Mouse (Mus musculus) mature B cell (primary cell): ENCODE data around the gene Pnrc2.

Experiments used
- in situ Hi-C: fragments of 300-500 bp; cut with MboI; formaldehyde crosslinking; loops from 2 replicates; pipeline ENCODE4 v1.14.3; 2019

Pnrc2 gene

DNA sequence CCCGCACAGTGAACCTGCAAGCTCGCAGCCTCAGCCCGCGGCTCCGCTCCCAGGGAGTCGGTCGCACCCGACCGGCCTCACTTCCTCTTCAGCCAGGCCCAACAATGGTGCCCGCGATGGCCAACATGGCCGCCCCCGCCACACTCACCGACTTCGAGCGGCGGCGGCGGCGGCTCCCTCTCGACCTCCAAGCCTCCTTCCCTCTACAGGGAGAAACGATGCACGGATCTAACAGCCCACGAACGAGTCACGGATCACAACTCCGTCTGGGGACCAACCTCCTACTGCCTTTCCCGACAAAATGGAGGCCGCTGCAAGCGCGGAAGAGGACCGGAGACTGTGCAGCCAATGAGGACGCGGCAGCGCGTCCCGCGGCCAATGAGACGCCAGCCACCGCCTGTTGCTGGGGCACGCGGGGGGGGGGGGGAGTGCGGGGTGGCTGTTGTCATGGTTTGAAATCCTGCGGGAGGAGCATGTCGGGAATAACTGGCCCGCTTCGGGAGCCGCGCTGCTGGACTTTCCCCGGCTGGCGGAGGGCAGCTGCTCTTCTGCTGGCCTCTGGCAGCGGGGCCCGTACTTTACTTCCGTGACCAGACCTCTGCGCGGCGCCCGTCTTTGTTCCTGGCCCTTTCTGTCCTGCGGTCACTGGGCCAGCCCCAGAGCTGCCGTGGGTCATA lies at the start of gene Pnrc2:
Gene Pnrc2 (minus strand): TSS at position 325 of the 677 bp plus-strand sequence.
- in situ Hi-C loops: no loop called here

GRCm38 (mm10) chr4:135922190-135922589 lies 48.5 kb upstream of the Pnrc2 start:
- in situ Hi-C loops: no loop called here

DNA sequence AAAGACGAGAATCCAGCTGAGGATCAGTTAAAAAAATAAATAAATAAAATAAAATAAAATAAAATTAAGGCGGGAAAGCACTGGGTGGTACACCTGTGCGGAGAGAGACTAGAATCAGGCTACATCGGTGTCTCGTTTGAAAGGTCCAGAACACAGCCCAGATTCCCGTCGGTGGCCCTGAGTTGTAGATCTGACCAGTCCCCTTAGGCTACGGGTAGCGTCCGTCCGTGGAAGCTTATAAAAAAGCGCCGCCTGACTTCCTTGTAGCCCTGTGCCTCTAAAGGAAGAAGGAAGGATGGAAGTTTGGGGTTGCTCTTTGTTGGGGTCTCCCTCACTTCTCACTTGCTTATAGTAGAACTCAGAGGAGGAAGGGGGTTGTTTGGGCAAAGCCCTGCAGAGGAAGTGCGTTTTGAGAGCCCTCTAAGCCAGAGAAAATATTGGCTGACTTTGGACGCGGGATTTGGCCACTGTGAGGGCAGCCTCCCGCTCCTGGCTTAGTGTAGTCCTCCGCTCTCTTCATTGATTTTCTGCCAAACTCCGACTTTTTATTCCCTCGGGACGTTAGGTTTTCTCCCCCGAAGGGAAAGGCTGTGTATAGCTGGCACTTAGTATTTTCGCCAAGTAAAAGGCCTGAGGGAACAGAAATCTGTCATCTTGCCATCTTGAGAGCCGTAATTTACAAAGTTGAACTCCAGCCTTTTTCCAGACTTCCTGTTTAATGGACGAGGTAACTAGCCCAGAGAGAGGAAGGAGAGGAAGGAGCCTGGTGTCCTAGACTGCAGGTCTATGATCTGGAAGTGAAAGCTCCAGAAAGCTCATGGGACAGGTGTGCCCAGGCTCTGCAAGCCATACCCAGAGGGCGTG lies 47.8 kb upstream of the Pnrc2 start:
- in situ Hi-C loops: no loop called here

- in situ Hi-C loops: no loop called here
These were observed 46.9 kb upstream of the Pnrc2 start, which contains the start of gene Fuca1 for GRCm38 (mm10) chr4:135920304-135921241. Gene Fuca1, plus strand, starts transcription at chr4:135920735.

GRCm38 (mm10) chr4:135919280-135919639 lies 45.6 kb upstream of the Pnrc2 start:
- in situ Hi-C loops: no loop called here

DNA sequence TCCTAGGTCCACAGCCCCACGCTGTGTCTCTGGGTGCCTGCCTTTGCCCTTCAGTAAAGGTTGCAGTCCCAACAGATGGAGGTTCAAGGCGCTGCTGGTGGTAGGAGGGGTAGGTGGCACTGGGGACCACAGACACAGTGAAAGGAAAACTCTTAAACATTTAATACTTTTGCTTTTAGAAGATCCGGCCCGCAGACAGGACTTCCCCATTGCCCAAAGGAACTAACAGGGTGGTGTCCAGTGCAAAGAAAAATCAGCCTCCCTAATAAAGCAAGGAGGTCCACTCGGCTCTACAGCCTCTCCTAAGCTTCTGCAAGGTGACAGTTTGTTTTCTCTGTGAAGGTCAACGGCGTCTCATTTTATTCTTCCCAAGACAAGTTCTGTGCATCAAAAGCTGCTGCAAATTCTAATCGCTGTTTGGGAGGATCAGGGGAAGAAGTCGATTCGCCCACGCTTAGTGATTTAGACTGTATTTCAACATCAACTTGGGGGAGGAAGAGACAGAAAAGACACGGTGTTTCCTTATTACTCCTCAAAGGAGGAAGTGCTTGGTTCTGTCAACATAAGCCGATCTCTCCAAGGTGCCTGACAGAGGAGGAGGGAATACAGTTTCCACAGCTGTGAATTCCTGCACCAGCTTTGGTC lies 45.1 kb upstream of the Pnrc2 start:
- in situ Hi-C loops: no loop called here

DNA sequence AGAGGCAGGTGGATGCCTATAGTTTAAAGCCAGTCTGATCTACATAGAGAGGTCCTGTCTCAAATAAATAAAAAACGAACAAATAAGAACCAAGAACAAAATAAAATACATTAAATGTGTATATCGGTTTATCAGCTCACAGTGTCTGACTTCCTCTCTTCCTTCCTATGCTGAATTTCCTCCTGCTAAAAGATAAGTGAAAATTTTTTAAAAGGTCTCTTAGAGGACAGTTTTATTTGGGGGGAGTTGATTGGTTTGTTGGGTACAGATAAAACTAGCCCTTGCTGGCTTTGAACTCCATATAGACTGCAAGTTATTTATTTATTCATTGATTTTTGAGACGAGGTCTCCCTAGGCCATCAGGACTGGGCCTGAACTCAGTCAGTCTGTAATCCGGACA lies 39.8 kb upstream of the Pnrc2 start:
- in situ Hi-C loops: no loop called here

GRCm38 (mm10) chr4:135912835-135913234 lies 39.2 kb upstream of the Pnrc2 start:
- in situ Hi-C loops: no loop called here

GRCm38 (mm10) chr4:135912164-135912563 lies 38.5 kb upstream of the Pnrc2 start:
- in situ Hi-C loops: no loop called here

DNA sequence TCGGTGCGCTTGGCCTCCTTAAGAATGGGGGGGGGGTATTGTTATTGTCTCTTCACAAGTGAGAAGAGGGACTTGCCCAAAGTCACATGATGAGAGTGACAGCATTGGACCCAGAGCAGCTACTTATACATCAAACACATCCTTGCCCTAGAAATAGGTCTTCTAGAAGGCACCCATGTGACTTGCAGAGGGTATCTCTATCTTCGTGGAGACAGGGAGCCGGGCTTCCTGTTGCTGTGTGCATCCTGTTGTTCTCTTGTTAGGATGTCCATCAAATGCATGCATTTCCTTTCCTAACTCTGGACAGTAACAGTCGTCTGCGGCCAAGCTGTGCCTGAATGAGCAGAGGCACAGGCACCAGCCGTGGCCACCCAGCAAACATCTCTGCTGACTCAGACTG lies 37.9 kb upstream of the Pnrc2 start:
- in situ Hi-C loops: no loop called here

- in situ Hi-C loops: no loop called here
These were observed 35.8 kb upstream of the Pnrc2 start for GRCm38 (mm10) chr4:135909326-135910066.

- in situ Hi-C loops: no loop called here
These were observed 33.0 kb upstream of the Pnrc2 start for GRCm38 (mm10) chr4:135906633-135907032.

GRCm38 (mm10) chr4:135904810-135905209 lies 31.2 kb upstream of the Pnrc2 start:
- in situ Hi-C loops: no loop called here

- in situ Hi-C loops: no loop called here
These were observed 29.1 kb upstream of the Pnrc2 start for GRCm38 (mm10) chr4:135902606-135903242.

DNA sequence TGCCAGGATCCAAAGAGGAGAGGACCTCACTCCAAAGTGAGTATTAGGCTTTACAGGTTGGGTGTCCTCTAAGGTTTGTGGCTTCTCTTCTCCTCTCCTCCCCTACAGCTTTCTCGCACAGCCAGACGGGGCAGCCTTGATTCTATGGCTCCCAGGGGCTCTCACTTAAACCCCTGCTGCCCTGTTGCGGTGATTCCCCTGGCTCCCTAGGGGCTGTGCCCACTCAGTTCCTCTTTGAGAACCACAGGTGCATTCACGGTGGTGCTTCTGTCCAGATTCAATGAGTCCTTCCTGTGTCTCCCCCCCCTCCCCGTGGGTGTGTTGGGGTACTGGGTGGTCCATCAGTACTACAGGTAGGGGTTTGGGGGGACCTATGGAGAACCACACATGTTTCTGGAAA lies 26.4 kb upstream of the Pnrc2 start:
- in situ Hi-C loops: no loop called here

DNA sequence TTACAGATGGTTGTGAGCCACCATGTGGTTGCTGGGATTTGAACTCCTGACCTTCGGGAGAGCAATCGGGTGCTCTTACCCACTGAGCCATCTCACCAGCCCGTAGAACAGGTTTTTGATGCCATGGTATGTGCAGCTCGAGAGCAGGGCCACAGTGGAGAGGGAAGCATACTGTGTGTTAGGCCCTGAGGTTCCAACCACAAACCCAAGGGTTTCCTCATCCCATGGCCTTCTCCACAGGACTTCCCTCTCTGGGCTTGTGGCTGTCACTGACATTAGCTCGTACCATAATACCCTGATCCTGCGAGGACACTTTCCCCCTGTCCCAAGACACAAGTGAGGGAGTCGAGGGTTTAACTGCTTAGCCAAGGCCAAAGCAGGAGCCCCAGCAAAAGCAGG lies 25.4 kb upstream of the Pnrc2 start:
- in situ Hi-C loops: no loop called here

DNA sequence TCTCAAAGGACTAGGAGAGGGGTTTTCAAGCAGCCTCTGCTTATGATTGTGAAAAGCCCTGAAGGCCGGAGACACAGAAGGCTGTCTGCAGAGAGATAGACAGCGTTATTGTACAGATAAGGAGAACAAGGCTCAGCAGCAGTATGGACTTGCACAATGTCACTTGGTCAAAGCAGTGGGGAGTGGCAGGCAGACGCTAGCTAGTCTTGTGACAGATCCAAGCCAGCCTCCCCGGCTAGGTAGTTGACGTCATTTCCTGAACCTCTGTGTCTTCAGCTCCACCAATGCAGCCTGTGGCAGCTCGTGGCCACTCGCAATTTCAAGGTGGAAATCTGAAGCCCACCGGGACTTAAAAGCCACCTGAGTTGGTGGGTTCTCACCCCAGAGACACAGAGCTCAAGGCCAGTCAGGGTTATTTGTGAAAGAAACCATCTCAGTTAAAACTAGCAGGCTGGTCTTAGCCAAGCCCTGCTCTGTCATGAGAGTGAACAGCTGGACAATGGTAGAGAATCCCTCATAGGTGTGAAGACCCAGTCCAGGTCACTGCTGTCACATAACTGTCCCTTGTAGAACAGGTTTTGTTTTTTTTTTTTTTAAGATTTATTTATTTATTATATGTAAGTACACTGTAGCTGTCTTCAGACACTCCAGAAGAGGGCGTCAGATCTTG lies 24.9 kb upstream of the Pnrc2 start:
- in situ Hi-C loops: no loop called here

DNA sequence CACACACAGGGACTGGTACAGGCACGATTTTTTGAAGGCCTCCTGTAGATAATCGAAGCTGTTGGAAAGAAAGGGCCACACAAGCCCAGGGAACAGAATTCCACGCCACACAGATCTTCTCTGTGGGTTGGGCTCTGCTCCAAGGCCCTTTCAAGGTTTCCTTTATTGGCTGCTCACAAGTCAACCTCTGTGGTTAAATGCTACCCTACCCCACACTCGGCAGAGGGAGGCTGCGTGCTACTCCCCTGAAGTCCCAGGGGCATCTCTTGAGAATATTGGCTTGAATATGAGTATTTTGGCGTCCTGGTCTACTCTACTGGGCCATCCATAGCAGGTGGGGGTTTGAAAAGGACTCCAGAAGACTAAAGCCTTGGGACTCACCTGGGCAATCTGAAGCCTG lies 22.5 kb upstream of the Pnrc2 start:
- in situ Hi-C loops: no loop called here

GRCm38 (mm10) chr4:135895071-135895571 lies 21.5 kb upstream of the Pnrc2 start, which contains the start of gene Cnr2:
Gene Cnr2, plus strand, starts transcription at chr4:135895394.
- in situ Hi-C loops: no loop called here

GRCm38 (mm10) chr4:135892884-135893283 lies 19.2 kb upstream of the Pnrc2 start:
- in situ Hi-C loops: loop anchor here (5.0 kb wide), 1 partner anchor 34 kb away; no protein-coding TSS in a partner anchor
